Mouse (Mus musculus) kidney, embryonic 16.5 days (tissue): Measurements from ENCODE around the gene Wwc1. TPM values are rescaled to one million over a fixed set of nuclear protein-coding genes. Genes with fewer than 3 reads are reported as not detected.

Source experiments
- ATAC-seq: fragments of 200-750 bp; cut with Nextera tagmentation; 2 replicates; pipeline ENCODE4 v1.8.0; 2017; ENCODE audit warnings: moderate TSS enrichment; ENCODE audit not compliant: low FRiP score, low TSS enrichment
- H3K27ac ChIP-seq: fragments of 300-500 bp; sonication (generic); 2 replicates; pipeline ENCODE4 v1.5.1; 2014; ENCODE audit warnings: low read length
- H3K27me3 ChIP-seq: fragments of 300-500 bp; sonication (generic); 2 replicates; pipeline ENCODE4 v1.6.1; 2014; ENCODE audit warnings: low read length, control low read depth, mixed read lengths; ENCODE audit not compliant: insufficient read depth
- H3K36me3 ChIP-seq: fragments of 300-500 bp; sonication (generic); 2 replicates; pipeline ENCODE4 v1.6.1; 2014; ENCODE audit warnings: low read length, control low read depth, mixed read lengths; ENCODE audit not compliant: insufficient read depth
- H3K4me1 ChIP-seq: fragments of 300-500 bp; sonication (generic); 2 replicates; pipeline ENCODE4 v1.6.1; 2014; ENCODE audit warnings: low read length, control low read depth, mixed read lengths; ENCODE audit not compliant: insufficient read depth
- H3K4me2 ChIP-seq: fragments of 300-500 bp; sonication (generic); replicated peaks from 2 replicates; pipeline ENCODE4 v1.6.1; 2014; ENCODE audit warnings: low read depth, low read length
- H3K4me3 ChIP-seq: fragments of 300-500 bp; sonication (generic); 2 replicates; pipeline ENCODE4 v1.5.1; 2014; ENCODE audit warnings: mild to moderate bottlenecking, low read length
- H3K9ac ChIP-seq: fragments of 300-500 bp; sonication (generic); replicated peaks from 2 replicates; pipeline ENCODE4 v1.6.1; 2014; ENCODE audit warnings: low read length
- H3K9me3 ChIP-seq: fragments of 300-500 bp; sonication (generic); 2 replicates; pipeline ENCODE4 v1.6.1; 2016; ENCODE audit warnings: low read length, control low read depth
- WGBS: fragments of 180-500 bp; shearing (Covaris S2); extraction: QIAGEN DNeasy Blood & Tissue Kit; methylation state at CpG from one replicate; pipeline ENCODE4 v1.1.7; 2014; 5-methylcytosine and 5-hydroxymethylcytosine counted together
- polyA plus RNA-seq: library from polyadenylated mRNA; unstranded; fragments of >200 nt; fragmentation: Nextera tagmentation; extraction: Ambion mirVana; gene quantifications from 2 replicates; pipeline ENCODE4 v1.2.1, GENCODE M21; 2015

Gene Wwc1
- polyA plus RNA-seq, 1 experiment from 2014 or later: 5.9 TPM

GRCm38 (mm10) chr11:35955572-35955971 lies 24.8 kb downstream of the Wwc1 start:
- 21% methylated on average over 3 of the region's 3 CpGs for WGBS
- H3K4me3 ChIP-seq: no peak overlapping the region
- no peak overlapping the region for H3K9ac ChIP-seq
- H3K9me3 ChIP-seq: no peaks in the 10 kb centered on the region
- peaks cover 33% of the 10 kb centered on the region for H3K4me1 ChIP-seq
- H3K4me2 ChIP-seq: no peak overlapping the region
- ATAC-seq: peak; percentile 64
- no peaks in the 10 kb centered on the region for H3K27me3 ChIP-seq
- no peaks in the 10 kb centered on the region for H3K36me3 ChIP-seq
- H3K27ac ChIP-seq: peak overlapping the region; percentile 63

GRCm38 (mm10) chr11:35953179-35953578 lies 27.1 kb downstream of the Wwc1 start:
- H3K9me3 ChIP-seq: no peaks in the 10 kb centered on the region
- WGBS: 85% methylated on average over 4 of the region's 4 CpGs
- H3K4me2 ChIP-seq: no peak overlapping the region
- ATAC-seq: no peak
- no peaks in the 10 kb centered on the region for H3K36me3 ChIP-seq
- H3K27me3 ChIP-seq: no peaks in the 10 kb centered on the region
- no peak overlapping the region for H3K9ac ChIP-seq
- H3K4me1 ChIP-seq: peaks cover 53% of the 10 kb centered on the region
- no peak overlapping the region for H3K4me3 ChIP-seq
- no peak overlapping the region for H3K27ac ChIP-seq

- H3K9me3 ChIP-seq: no peaks in the 10 kb centered on the region
- 0 out of 2 replicates have a peak overlapping the region, but pooled peaks have one; percentile 11 for H3K4me2 ChIP-seq
- H3K36me3 ChIP-seq: no peaks in the 10 kb centered on the region
- WGBS: 36% methylated on average over 4 of the region's 4 CpGs
- peaks cover 58% of the 10 kb centered on the region for H3K4me1 ChIP-seq
- H3K27ac ChIP-seq: peak overlapping the region; percentile 85
- 0 out of 2 replicates have a peak overlapping the region, but pooled peaks have one; percentile 17 for H3K9ac ChIP-seq
- no peaks in the 10 kb centered on the region for H3K27me3 ChIP-seq
- H3K4me3 ChIP-seq: no peak overlapping the region
- peak; percentile 29; the same call in 1 of the 2 replicates for ATAC-seq
These were observed 28.6 kb downstream of the Wwc1 start for GRCm38 (mm10) chr11:35951727-35952065.

GRCm38 (mm10) chr11:35951058-35951726 lies 29.1 kb downstream of the Wwc1 start:
- Histone ChIP-seq H3K4me2 (0 out of 2 replicates have a peak overlapping the region, but pooled peaks have one; percentile 11), H3K27ac (peak overlapping the region; percentile 85), H3K9ac (0 out of 2 replicates have a peak overlapping the region, but pooled peaks have one; percentile 17), H3K36me3 (no peaks in the 10 kb centered on the region), H3K4me1 (peaks cover 55% of the 10 kb centered on the region), H3K4me3 (no peak overlapping the region), H3K9me3 (no peaks in the 10 kb centered on the region), H3K27me3 (no peaks in the 10 kb centered on the region)
- 0 out of 2 replicates have a peak, but pooled peaks have one; percentile 5 for ATAC-seq
- 43% methylated on average over 15 of the region's 15 CpGs for WGBS

- peak overlapping the region; percentile 85 for H3K27ac ChIP-seq
- no peaks in the 10 kb centered on the region for H3K9me3 ChIP-seq
- H3K27me3 ChIP-seq: no peaks in the 10 kb centered on the region
- no peak for ATAC-seq
- no peak overlapping the region for H3K9ac ChIP-seq
- H3K36me3 ChIP-seq: no peaks in the 10 kb centered on the region
- WGBS: 62% methylated on average over 7 of the region's 7 CpGs
- H3K4me3 ChIP-seq: no peak overlapping the region
- H3K4me2 ChIP-seq: no peak overlapping the region
- peaks cover 57% of the 10 kb centered on the region for H3K4me1 ChIP-seq
These were observed 29.9 kb downstream of the Wwc1 start for GRCm38 (mm10) chr11:35950466-35950865.

GRCm38 (mm10) chr11:35950011-35950410 lies 30.3 kb downstream of the Wwc1 start:
- no peak for ATAC-seq
- no peak overlapping the region for H3K4me2 ChIP-seq
- H3K27ac ChIP-seq: peak overlapping the region; percentile 85; the same call in 1 of the 2 replicates

GRCm38 (mm10) chr11:35948457-35948881 lies 31.9 kb downstream of the Wwc1 start:
- H3K9me3 ChIP-seq: no peaks in the 10 kb centered on the region
- peak overlapping the region; percentile 39 for H3K27ac ChIP-seq
- H3K9ac ChIP-seq: no peak overlapping the region
- no peak overlapping the region for H3K4me3 ChIP-seq
- no peak overlapping the region for H3K4me2 ChIP-seq
- 34% methylated on average over 6 of the region's 6 CpGs for WGBS
- H3K27me3 ChIP-seq: no peaks in the 10 kb centered on the region
- ATAC-seq: peak; percentile 73
- no peaks in the 10 kb centered on the region for H3K36me3 ChIP-seq
- peaks cover 52% of the 10 kb centered on the region for H3K4me1 ChIP-seq

More at GRCm38 (mm10) chr11:35950011-35950410, 30.3 kb downstream of the Wwc1 start:
- 87% methylated on average over 3 of the region's 3 CpGs for WGBS
- Histone ChIP-seq H3K9ac (no peak overlapping the region), H3K4me3 (no peak overlapping the region), H3K27me3 (no peaks in the 10 kb centered on the region), H3K4me1 (peaks cover 56% of the 10 kb centered on the region), H3K36me3 (no peaks in the 10 kb centered on the region), H3K9me3 (no peaks in the 10 kb centered on the region)

GRCm38 (mm10) chr11:35947944-35948343 lies 32.4 kb downstream of the Wwc1 start:
- WGBS: 74% methylated on average over 9 of the region's 9 CpGs
- no peak overlapping the region for H3K4me2 ChIP-seq
- H3K36me3 ChIP-seq: no peaks in the 10 kb centered on the region
- H3K4me1 ChIP-seq: peaks cover 52% of the 10 kb centered on the region
- no peak overlapping the region for H3K9ac ChIP-seq
- H3K4me3 ChIP-seq: no peak overlapping the region
- ATAC-seq: no peak
- peak overlapping the region; percentile 39; the same call in 1 of the 2 replicates for H3K27ac ChIP-seq
- no peaks in the 10 kb centered on the region for H3K27me3 ChIP-seq
- no peaks in the 10 kb centered on the region for H3K9me3 ChIP-seq

GRCm38 (mm10) chr11:35945187-35945586 lies 35.1 kb downstream of the Wwc1 start:
- peaks cover 41% of the 10 kb centered on the region for H3K4me1 ChIP-seq
- no peak overlapping the region for H3K9ac ChIP-seq
- H3K27ac ChIP-seq: no peak overlapping the region
- ATAC-seq: no peak
- no peaks in the 10 kb centered on the region for H3K27me3 ChIP-seq
- H3K4me2 ChIP-seq: no peak overlapping the region
- no peaks in the 10 kb centered on the region for H3K9me3 ChIP-seq
- no peaks in the 10 kb centered on the region for H3K36me3 ChIP-seq
- H3K4me3 ChIP-seq: no peak overlapping the region
- WGBS: 42% methylated on average over 6 of the region's 6 CpGs

GRCm38 (mm10) chr11:35941641-35942040 lies 38.7 kb downstream of the Wwc1 start:
- no peak overlapping the region for H3K4me3 ChIP-seq
- no peaks in the 10 kb centered on the region for H3K36me3 ChIP-seq
- H3K9me3 ChIP-seq: no peaks in the 10 kb centered on the region
- peaks cover 39% of the 10 kb centered on the region for H3K4me1 ChIP-seq
- H3K27me3 ChIP-seq: no peaks in the 10 kb centered on the region
- WGBS: 85% methylated on average over 3 of the region's 3 CpGs
- H3K9ac ChIP-seq: no peak overlapping the region
- no peak for ATAC-seq
- H3K4me2 ChIP-seq: no peak overlapping the region
- no peak overlapping the region for H3K27ac ChIP-seq
